Mouse (Mus musculus): ENCODE data around the gene Hibch.
"Not testable (repeated sequence)": the region's sequence is repeated elsewhere in the genome, so short reads cannot be mapped to it uniquely, and the experiment has no call there.

Hibch gene

GRCm38 (mm10) chr1:52867876-52868275, 23.1 kb downstream of the Hibch start:
- no peak for DNase-seq (ENCODE audit: low read depth in 2 of 2, low spot score in 2 of 2)

- no peak for DNase-seq (ENCODE audit: low read depth in 2 of 2, low spot score in 2 of 2)
These were observed 39.5 kb downstream of the Hibch start for GRCm38 (mm10) chr1:52884208-52884607.

GRCm38 (mm10) chr1:52909783-52910182, 65.1 kb downstream of the Hibch start:
- DNase-seq (ENCODE audit: low read depth in 2 of 2, low spot score in 2 of 2), result no peak

GRCm38 (mm10) chr1:52916655-52917054, 71.9 kb downstream of the Hibch start:
- no peak for DNase-seq (ENCODE audit: low read depth in 2 of 2, low spot score in 2 of 2)

GRCm38 (mm10) chr1:52918897-52919296, 74.2 kb downstream of the Hibch start:
- DNase-seq (ENCODE audit: low read depth in 2 of 2, low spot score in 2 of 2), result not testable (repeated sequence)

- not testable (repeated sequence) for DNase-seq (ENCODE audit: low read depth in 2 of 2, low spot score in 2 of 2)
These were observed 79.8 kb downstream of the Hibch start for GRCm38 (mm10) chr1:52924482-52924881.

- no peak for DNase-seq (ENCODE audit: low read depth in 2 of 2, low spot score in 2 of 2)
These were observed 89.8 kb downstream of the Hibch start for GRCm38 (mm10) chr1:52934494-52934893.

GRCm38 (mm10) chr1:52939021-52939420, 94.3 kb downstream of the Hibch start:
- DNase-seq (ENCODE audit: low read depth in 2 of 2, low spot score in 2 of 2), result no peak

GRCm38 (mm10) chr1:52947895-52948294, 103.2 kb downstream of the Hibch start:
- DNase-seq (ENCODE audit: low read depth in 2 of 2, low spot score in 2 of 2), result no peak

- no peak for DNase-seq (ENCODE audit: low read depth in 2 of 2, low spot score in 2 of 2)
These were observed 106.6 kb downstream of the Hibch start for GRCm38 (mm10) chr1:52951146-52951868.

- no peak for DNase-seq (ENCODE audit: low read depth in 2 of 2, low spot score in 2 of 2)
These were observed 107.4 kb downstream of the Hibch start for GRCm38 (mm10) chr1:52952143-52952542.

GRCm38 (mm10) chr1:52952551-52953397, 108.0 kb downstream of the Hibch start:
- no peak for DNase-seq (ENCODE audit: low read depth in 2 of 2, low spot score in 2 of 2)

- DNase-seq (ENCODE audit: low read depth in 2 of 2, low spot score in 2 of 2), result no peak
These were observed 108.8 kb downstream of the Hibch start for GRCm38 (mm10) chr1:52953548-52953947.

- DNase-seq (ENCODE audit: low read depth in 2 of 2, low spot score in 2 of 2), result no peak
These were observed 109.7 kb downstream of the Hibch start for GRCm38 (mm10) chr1:52954456-52954855.

- DNase-seq (ENCODE audit: low read depth in 2 of 2, low spot score in 2 of 2), result no peak
These were observed 110.4 kb downstream of the Hibch start for GRCm38 (mm10) chr1:52955102-52955501.

- no peak for DNase-seq (ENCODE audit: low read depth in 2 of 2, low spot score in 2 of 2)
These were observed 112.0 kb downstream of the Hibch start for GRCm38 (mm10) chr1:52956746-52957145.

GRCm38 (mm10) chr1:52960191-52960590, 115.5 kb downstream of the Hibch start:
- DNase-seq (ENCODE audit: low read depth in 2 of 2, low spot score in 2 of 2), result no peak

GRCm38 (mm10) chr1:52963097-52963496, 118.4 kb downstream of the Hibch start:
- DNase-seq (ENCODE audit: low read depth in 2 of 2, low spot score in 2 of 2), result no peak

GRCm38 (mm10) chr1:52964581-52964980, 119.9 kb downstream of the Hibch start:
- DNase-seq (ENCODE audit: low read depth in 2 of 2, low spot score in 2 of 2), result no peak
